Mouse (Mus musculus) heart, embryonic 12.5 days (tissue): ENCODE data around the gene Igfbp7. TPM values are rescaled to one million over a fixed set of nuclear protein-coding genes. Genes with fewer than 3 reads are reported as not detected.

Source experiments
- ATAC-seq: fragments of 200-750 bp; cut with Nextera tagmentation; 2 replicates; pipeline ENCODE4 v1.8.0; 2017; ENCODE audit warnings: moderate TSS enrichment, moderate library complexity; ENCODE audit not compliant: insufficient number of reproducible peaks, low FRiP score
- H3K27ac ChIP-seq: fragments of 300-500 bp; sonication (generic); 2 replicates; pipeline ENCODE4 v1.5.1; 2016; ENCODE audit warnings: mild to moderate bottlenecking, moderate library complexity; ENCODE audit not compliant: poor library complexity, severe bottlenecking
- H3K27me3 ChIP-seq: fragments of 300-500 bp; sonication (generic); replicated peaks from 2 replicates; pipeline ENCODE4 v1.6.1; 2016; ENCODE audit warnings: mild to moderate bottlenecking, moderate library complexity
- H3K36me3 ChIP-seq: fragments of 300-500 bp; sonication (generic); 2 replicates; pipeline ENCODE4 v1.6.1; 2016; ENCODE audit warnings: mild to moderate bottlenecking, moderate library complexity
- H3K4me1 ChIP-seq: fragments of 300-500 bp; sonication (generic); replicated peaks from 2 replicates; pipeline ENCODE4 v1.6.1; 2016; ENCODE audit warnings: mild to moderate bottlenecking
- H3K4me2 ChIP-seq: fragments of 300-500 bp; sonication (generic); 2 replicates; pipeline ENCODE4 v1.6.1; 2016; ENCODE audit warnings: mild to moderate bottlenecking, moderate library complexity
- H3K4me3 ChIP-seq: fragments of 300-500 bp; sonication (generic); 2 replicates; pipeline ENCODE4 v1.5.1; 2016; ENCODE audit warnings: mild to moderate bottlenecking
- H3K9ac ChIP-seq: fragments of 300-500 bp; sonication (generic); 2 replicates; pipeline ENCODE4 v1.6.1; 2016; ENCODE audit warnings: mild to moderate bottlenecking, moderate library complexity
- H3K9me3 ChIP-seq: fragments of 300-500 bp; sonication (generic); replicated peaks from 2 replicates; pipeline ENCODE4 v1.6.1; 2016; ENCODE audit warnings: mild to moderate bottlenecking, moderate library complexity
- WGBS: fragments of 180-500 bp; shearing (Covaris S2); methylation state at CpG from one replicate; pipeline ENCODE4 v1.1.7; 2016; 5-methylcytosine and 5-hydroxymethylcytosine counted together
- polyA plus RNA-seq: library from polyadenylated mRNA; unstranded; fragments of >200 nt; fragmentation: Nextera tagmentation; extraction: Ambion mirVana; gene quantifications from 2 replicates; pipeline ENCODE4 v1.2.1, GENCODE M21; 2016

Gene Igfbp7
- polyA plus RNA-seq, 1 experiment from 2014 or later: 38.3 TPM

- Histone ChIP-seq H3K9ac (no peak overlapping the region), H3K4me1 (no peaks in the 10 kb centered on the region), H3K36me3 (peaks cover 67% of the 10 kb centered on the region), H3K27ac (no peak overlapping the region), H3K27me3 (no peaks in the 10 kb centered on the region), H3K9me3 (no peaks in the 10 kb centered on the region), H3K4me3 (no peak overlapping the region), H3K4me2 (no peak overlapping the region)
- ATAC-seq: no peak
- WGBS: 86% methylated on average over 6 of the region's 6 CpGs
These were observed 106.4 kb downstream of the Igfbp7 start for GRCm38 (mm10) chr5:77301296-77301903.

- WGBS: 89% methylated on average over 2 of the region's 2 CpGs
- Histone ChIP-seq H3K4me2 (no peak overlapping the region), H3K36me3 (peaks cover 68% of the 10 kb centered on the region), H3K27ac (no peak overlapping the region), H3K4me3 (no peak overlapping the region), H3K4me1 (no peaks in the 10 kb centered on the region), H3K9ac (no peak overlapping the region), H3K9me3 (no peaks in the 10 kb centered on the region), H3K27me3 (no peaks in the 10 kb centered on the region)
- ATAC-seq: no peak
These were observed 108.4 kb downstream of the Igfbp7 start for GRCm38 (mm10) chr5:77299486-77299885.

Other genes with a start within 250 kb of the Igfbp7 start
- gene Spink2, start 196.6 kb downstream of the Igfbp7 start, polyA plus RNA-seq: 7.3 and 7.9 TPM in 2 replicates
- 31.0 and 32.2 TPM in 2 replicates for gene Rest, start 142.6 kb downstream of the Igfbp7 start, polyA plus RNA-seq
- gene Noa1, start 98.0 kb downstream of the Igfbp7 start, polyA plus RNA-seq: 22.9 and 23.0 TPM in 2 replicates
- 46.1 and 49.9 TPM in 2 replicates for gene Polr2b, start 97.9 kb downstream of the Igfbp7 start, polyA plus RNA-seq